Mouse (Mus musculus) spleen, adult 2 months (tissue): ENCODE results near the gene Camta1.

Source experiments
- CTCF ChIP-seq: fragments of 200-500 bp; IDR thresholded peaks from 2 replicates; pipeline ENCODE4 v1.5.1; 2011; ENCODE audit warnings: mild to moderate bottlenecking, inconsistent platforms; ENCODE audit not compliant: insufficient read depth, insufficient read length, insufficient replicate concordance; ENCODE audit errors: extremely low read depth
- POLR2A ChIP-seq: fragments of 200-500 bp; IDR thresholded peaks from 2 replicates; pipeline ENCODE4 v1.6.1; 2011; ENCODE audit warnings: low read depth, low read length, inconsistent platforms

- TF ChIP-seq CTCF = no peak
- TF ChIP-seq POLR2A = no peak
Observed at GRCm38 (mm10) chr4:151137701-151138100, 724.0 kb downstream of the Camta1 start.
